ENCODE assay signal across 14 mouse cellular contexts in genomic region chr16:81623776-81624175, GRCm38 (mm10).
"Had no signal": no experiment of that assay in that cellular context is flagged by ENCODE, and none has a peak within 500 bp of the region (broad histone marks: within the 10 kb centered on the region; RNA-seq: fewer than 3 reads in every experiment).

No protein-coding gene starts in this region.

- H3K4me1 ChIP-seq: neural tube, embryonic 12.5 days; neural tube, embryonic 13.5 days; neural tube, embryonic 15.5 days had no signal

- H3K9me3 ChIP-seq: neural tube, embryonic 12.5 days; neural tube, embryonic 13.5 days; neural tube, embryonic 15.5 days had no signal

- H3K4me3 ChIP-seq: neural tube, embryonic 12.5 days; neural tube, embryonic 13.5 days; neural tube, embryonic 15.5 days had no signal

- H3K36me3 ChIP-seq: neural tube, embryonic 12.5 days; neural tube, embryonic 13.5 days; neural tube, embryonic 15.5 days had no signal

- H3K9ac ChIP-seq: neural tube, embryonic 12.5 days; neural tube, embryonic 13.5 days; neural tube, embryonic 15.5 days had no signal

- H3K4me2 ChIP-seq: neural tube, embryonic 12.5 days; neural tube, embryonic 13.5 days; neural tube, embryonic 15.5 days had no signal

- H3K27me3 ChIP-seq: neural tube, embryonic 12.5 days; neural tube, embryonic 13.5 days; neural tube, embryonic 15.5 days had no signal

- H3K27ac ChIP-seq: neural tube, embryonic 12.5 days; neural tube, embryonic 13.5 days; neural tube, embryonic 15.5 days had no signal

- DNase-seq: right cerebral cortex, adult 18-20 months; right cerebral cortex, postnatal 14 days; right cerebral cortex, postnatal 25 days; right cerebral cortex, postnatal 4 days; spleen, adult 18-20 months; thymus, adult 18-20 months; thymus, adult 2 months; thymus, postnatal 14 days; thymus, postnatal 25 days; thymus, postnatal 36 days; thymus, postnatal 4 days had no signal
